Mouse (Mus musculus): ENCODE data around the gene Tspan5.

Tspan5 gene

GRCm38 (mm10) chr3:138773871-138774606 is 32.0 kb downstream of the Tspan5 start:
- DNase-seq = peak; percentile 21

- DNase-seq = no peak
Measured at GRCm38 (mm10) chr3:138774607-138774943, 32.6 kb downstream of the Tspan5 start.

DNA sequence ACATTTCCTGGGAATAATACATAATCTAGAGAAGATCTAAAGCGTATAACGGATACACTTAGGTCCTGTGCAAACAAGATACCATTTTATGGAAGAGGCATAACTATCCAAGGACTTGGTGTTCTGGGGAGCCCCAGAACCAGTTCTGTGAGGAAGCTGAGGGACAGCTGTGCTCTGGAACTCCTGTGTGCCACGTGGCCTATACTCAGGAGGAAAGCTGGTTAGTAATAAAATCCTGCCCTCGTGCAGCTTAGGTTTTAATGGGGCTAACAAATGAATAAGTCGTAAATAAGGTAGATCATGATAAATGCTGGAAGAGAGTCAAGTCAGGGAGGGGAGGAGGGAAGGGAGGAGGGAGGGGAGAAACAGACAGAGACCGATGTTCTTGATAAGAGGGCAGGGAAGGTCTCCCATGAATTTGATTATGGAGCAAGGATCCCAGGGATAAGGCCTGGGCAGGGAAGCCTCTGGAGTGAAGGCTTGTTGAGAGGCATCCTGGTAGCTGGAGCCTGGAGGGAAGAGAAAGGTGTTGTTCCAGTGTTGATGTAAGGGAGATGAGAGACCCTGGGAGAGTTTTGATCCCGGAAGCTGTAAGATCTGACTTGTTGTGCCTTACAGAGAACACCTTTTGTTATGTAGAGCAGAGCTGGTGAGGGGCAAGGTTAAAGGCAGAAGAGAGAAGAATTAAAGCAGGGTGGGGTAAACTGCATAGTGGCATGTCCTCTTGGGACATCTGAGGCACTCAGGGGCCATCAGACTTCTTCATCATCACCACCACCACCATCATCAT is 34.1 kb downstream of the Tspan5 start:
- DNase-seq = no peak

DNA sequence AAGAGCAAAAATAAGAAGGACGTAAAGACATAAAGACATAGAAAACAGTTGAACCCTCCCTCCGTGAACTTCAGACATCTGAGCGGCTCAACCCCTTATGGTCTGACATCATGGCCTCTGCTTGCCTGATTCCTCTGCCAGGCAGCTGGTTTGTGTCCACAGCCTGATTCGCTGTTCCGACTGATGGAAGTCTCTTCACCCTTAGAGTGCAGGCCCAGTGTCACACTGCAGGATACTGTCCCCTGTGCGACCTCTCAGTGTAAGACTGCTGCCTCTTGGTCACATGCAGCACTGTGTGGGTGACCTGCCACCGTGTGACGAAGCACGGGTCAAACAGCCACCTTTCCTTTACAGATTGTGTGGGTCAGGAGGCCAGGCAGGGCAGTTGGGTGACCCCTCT is 39.5 kb downstream of the Tspan5 start:
- DNase-seq = peak; percentile 32

GRCm38 (mm10) chr3:138783859-138784640 is 42.1 kb downstream of the Tspan5 start:
- peak; percentile 93 for DNase-seq

DNA sequence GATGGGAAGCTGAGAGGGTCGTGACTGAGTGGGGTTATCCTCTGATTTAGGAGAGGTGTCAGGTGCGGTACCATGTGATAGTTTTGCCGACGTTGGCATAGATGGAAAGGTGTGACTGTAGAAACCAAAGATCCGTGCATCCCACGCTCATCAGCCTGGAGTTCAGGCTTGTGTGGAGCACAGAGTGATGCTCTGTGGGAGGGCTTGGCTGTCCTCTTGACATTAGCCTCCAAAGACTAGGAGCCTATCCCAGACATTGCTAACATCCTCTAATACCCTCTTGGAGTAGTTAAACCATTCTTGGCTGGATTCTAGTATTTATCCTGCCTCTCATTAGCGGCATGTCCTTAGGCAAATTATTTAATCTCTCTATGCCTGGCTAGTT is 42.6 kb downstream of the Tspan5 start:
- peak; percentile 86 for DNase-seq

GRCm38 (mm10) chr3:138787758-138788488 is 45.9 kb downstream of the Tspan5 start:
- peak; percentile 27 for DNase-seq

GRCm38 (mm10) chr3:138788489-138788850 is 46.5 kb downstream of the Tspan5 start:
- no peak for DNase-seq

DNA sequence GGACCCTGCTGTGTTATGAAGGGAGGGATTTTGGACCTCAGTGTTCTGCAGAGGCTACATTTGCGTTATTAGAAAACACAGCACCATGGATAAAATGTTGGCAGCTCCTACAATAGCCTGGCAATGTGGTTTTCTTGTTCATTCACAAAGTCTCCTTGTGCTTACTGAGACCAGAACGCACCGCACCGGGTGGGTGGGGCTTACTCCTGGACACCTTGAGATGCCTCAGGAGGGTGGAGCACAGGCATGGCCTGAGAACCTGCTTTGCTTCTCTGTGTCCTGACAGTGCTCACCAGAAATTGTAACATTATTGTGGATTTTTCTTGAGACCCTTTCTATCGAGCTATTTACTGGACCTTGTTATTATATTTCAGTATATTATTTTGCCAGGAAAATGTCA is 47.3 kb downstream of the Tspan5 start:
- peak; percentile 44 for DNase-seq

DNA sequence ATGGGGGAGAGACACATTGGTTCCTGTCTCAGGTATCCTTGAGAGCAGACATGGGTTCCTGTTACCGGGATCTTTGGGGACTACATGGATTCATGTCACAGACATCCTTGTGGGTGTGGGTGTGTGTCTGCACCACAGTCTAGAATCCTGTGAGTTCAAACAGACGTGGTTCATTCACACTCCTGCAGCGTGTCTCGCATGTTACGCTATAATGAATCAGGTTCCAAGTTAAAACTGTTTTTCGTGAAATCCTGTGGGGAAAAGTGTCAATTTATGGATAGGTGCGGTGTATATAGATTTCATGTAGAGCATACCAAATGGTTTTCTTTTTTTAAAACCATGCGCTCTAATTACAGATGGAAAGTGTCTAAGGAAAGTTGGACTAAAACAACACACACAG is 52.5 kb downstream of the Tspan5 start:
- DNase-seq = no peak

DNA sequence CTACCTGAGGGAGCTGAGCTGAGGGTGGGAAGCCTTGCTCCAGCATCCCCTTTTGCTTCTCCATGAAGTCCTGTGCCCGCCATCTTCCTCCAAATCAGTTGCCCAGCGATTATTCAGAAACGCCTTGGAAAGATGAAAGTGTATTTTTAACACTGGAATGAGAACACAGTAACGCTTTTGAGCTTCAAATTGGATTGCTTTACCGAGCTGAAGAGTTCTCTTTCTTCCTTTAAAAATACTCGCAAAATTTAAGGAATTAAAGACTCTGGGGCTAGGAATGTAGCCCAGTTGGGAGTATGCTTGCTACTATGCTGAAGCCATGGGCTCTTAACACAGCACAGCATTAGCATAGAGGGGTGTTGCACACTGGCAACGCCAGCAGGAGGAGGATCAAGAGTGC is 54.0 kb downstream of the Tspan5 start:
- DNase-seq = no peak

GRCm38 (mm10) chr3:138796583-138796982 is 54.6 kb downstream of the Tspan5 start:
- no peak for DNase-seq

- DNase-seq = peak; percentile 82
Measured at GRCm38 (mm10) chr3:138800664-138801411, 58.8 kb downstream of the Tspan5 start.

DNA sequence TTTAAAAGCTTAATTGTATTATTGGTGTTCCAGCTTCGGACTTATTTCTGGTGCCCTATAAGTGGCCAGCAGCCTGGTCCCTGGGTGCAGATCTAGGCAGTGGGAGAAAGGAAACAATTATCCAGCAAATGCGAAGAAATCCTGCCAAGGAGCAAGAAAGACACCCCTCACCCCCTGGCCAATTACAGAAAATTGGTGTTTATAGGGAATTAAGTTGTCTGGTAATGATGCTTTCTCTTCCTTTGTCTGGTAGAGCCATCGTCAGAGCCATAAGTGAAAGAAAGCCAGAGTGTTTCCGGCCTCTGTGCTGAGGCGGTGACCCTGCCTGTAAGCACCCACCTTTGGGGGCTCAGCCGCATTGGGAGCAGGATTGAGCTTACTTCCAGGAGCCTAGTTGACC is 59.7 kb downstream of the Tspan5 start:
- DNase-seq = no peak

GRCm38 (mm10) chr3:138802722-138803443 is 60.9 kb downstream of the Tspan5 start:
- no peak for DNase-seq

GRCm38 (mm10) chr3:138803444-138804085 is 61.6 kb downstream of the Tspan5 start:
- DNase-seq = no peak

DNA sequence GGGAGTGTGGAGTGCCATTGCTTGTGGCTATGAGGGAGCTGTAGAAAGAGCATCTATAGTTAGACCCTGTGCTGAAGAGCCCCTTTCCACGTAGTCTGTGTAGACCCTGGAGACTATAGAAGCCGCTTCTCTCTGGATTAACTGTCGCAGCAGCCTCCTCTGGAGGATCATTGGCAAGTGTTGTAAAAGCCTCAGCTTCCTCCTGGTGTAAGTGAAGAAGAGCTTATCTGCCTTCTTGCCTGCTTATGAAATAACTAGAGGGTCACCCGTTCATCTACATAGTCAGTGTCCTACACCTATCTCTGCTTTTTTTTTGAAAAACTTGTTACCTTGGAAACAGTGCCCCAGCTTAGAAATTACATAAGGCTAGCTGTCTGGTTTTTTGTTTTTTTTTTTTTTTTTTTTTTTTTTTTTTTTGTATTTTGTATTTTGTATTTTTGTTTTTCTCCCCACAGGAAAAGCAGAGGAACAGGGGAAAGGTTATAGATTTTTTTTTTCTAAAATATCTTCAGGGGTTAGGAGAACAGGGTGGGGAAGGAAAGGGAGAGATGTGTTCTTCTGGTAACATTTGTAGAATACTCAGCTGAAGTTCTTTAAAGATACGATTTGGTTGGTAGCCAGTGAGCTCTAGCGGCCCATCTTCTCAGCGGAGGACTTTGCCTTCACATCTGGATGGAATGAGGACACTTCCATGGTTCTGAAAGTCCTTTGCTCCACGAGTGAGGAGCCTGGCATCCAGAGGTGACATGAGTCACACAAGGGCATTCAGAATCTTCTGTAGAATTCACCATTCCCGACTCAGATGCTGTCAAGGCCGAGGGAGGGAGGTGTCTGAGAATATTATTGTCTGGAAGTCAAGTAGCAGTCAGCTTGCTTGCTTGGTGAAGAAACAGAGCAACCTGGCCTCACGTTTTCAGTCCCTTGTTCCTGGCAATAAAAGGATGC is 62.4 kb downstream of the Tspan5 start:
- DNase-seq = no peak

DNA sequence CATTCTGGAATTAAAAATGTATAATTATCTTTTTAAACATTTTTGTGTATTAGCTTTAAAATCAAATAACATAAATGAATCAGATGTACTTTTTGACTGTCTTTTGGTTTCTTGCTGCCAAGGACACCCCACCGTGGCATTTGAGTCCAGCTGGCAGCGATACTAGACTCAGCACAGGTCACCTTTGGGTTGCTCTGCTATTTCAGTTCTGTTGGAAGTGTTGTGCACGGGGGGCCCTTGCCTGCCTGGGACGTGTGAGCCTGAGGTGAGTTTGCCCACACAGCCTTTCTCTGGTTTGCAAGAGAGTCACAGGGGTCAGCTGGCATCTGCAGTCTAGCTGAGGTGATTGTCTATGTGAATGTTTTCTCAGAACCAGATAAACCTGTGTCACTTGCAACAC is 65.8 kb downstream of the Tspan5 start:
- no peak for DNase-seq

DNA sequence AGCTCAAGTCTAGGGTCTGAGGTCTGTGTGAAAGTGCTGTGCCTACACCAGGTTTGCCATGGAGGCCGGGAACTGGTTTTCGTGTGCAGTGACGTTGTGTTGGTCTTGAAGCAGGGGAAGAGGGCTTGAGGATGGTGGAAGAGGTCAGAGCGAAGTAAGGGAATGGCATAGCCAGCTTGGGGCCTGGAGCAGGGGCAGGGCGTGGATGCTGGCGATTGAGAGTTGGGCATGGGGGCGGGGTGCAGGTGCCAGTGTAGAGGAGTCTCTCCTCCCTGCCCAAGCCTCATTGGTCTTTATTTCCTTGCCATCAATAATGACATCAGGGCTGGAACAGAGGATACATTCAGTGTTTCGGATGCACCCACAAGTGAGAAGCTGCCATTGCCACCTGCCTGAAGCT is 67.5 kb downstream of the Tspan5 start:
- DNase-seq = no peak

DNA sequence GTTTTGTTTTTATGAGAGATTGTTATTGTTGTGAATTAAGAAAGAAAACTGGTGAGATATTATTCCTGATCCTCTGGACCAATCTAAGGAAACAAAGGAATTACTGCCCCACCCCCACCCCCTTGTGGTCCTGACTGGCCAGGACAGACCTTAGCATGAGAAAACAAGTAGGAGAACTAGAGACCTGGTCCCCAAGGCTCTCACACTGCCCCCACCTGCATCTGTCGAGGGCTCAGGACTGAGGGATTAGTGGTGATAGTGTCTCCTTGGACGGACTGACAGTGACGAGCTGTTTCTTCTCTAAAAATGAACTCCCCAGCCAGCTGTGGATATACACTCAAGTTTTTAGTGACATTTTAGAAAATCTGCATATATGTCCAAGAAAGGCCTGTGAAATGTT is 70.6 kb downstream of the Tspan5 start:
- DNase-seq = no peak
